Mouse (Mus musculus) intestine, embryonic 16.5 days (tissue): ENCODE results near the gene Depp1. TPM values are rescaled to one million over a fixed set of nuclear protein-coding genes. Genes with fewer than 3 reads are reported as not detected.
"Not testable (repeated sequence)": the region's sequence is repeated elsewhere in the genome, so short reads cannot be mapped to it uniquely, and the experiment has no call there.

Experiments used
- ATAC-seq: fragments of 200-750 bp; cut with Nextera tagmentation; 2 replicates; pipeline ENCODE4 v1.8.0; 2017; ENCODE audit warnings: moderate TSS enrichment, moderate library complexity
- H3K27ac ChIP-seq: fragments of 300-500 bp; sonication (generic); 2 replicates; pipeline ENCODE4 v1.5.1; 2014; ENCODE audit warnings: mild to moderate bottlenecking, low read length
- H3K27me3 ChIP-seq: fragments of 300-500 bp; sonication (generic); replicated peaks from 2 replicates; pipeline ENCODE4 v1.6.1; 2014; ENCODE audit warnings: low read length, control low read depth, mixed read lengths; ENCODE audit not compliant: control insufficient read depth, insufficient read depth
- H3K36me3 ChIP-seq: fragments of 300-500 bp; sonication (generic); 2 replicates; pipeline ENCODE4 v1.6.1; 2014; ENCODE audit warnings: low read length, control low read depth; ENCODE audit not compliant: control insufficient read depth, insufficient read depth
- H3K4me1 ChIP-seq: fragments of 300-500 bp; sonication (generic); 2 replicates; pipeline ENCODE4 v1.6.1; 2014; ENCODE audit warnings: low read length, control low read depth, mixed read lengths; ENCODE audit not compliant: control insufficient read depth, insufficient read depth
- H3K4me2 ChIP-seq: fragments of 300-500 bp; sonication (generic); 2 replicates; pipeline ENCODE4 v1.6.1; 2014; ENCODE audit warnings: low read depth, low read length, control low read depth
- H3K4me3 ChIP-seq: fragments of 300-500 bp; sonication (generic); 2 replicates; pipeline ENCODE4 v1.5.1; 2014; ENCODE audit warnings: mild to moderate bottlenecking, low read length
- H3K9ac ChIP-seq: fragments of 300-500 bp; sonication (generic); 2 replicates; pipeline ENCODE4 v1.6.1; 2014; ENCODE audit warnings: low read depth, low read length
- H3K9me3 ChIP-seq: fragments of 300-500 bp; sonication (generic); 2 replicates; pipeline ENCODE4 v1.6.1; 2016; ENCODE audit warnings: low read length, control low read depth; ENCODE audit not compliant: control insufficient read depth
- WGBS: fragments of 180-500 bp; shearing (Covaris S2); extraction: QIAGEN DNeasy Blood & Tissue Kit; methylation state at CpG from one replicate; pipeline ENCODE4 v1.1.7; 2014; 5-methylcytosine and 5-hydroxymethylcytosine counted together
- polyA plus RNA-seq: library from polyadenylated mRNA; unstranded; fragments of >200 nt; fragmentation: Nextera tagmentation; extraction: Ambion mirVana; gene quantifications from 2 replicates; pipeline ENCODE4 v1.2.1, GENCODE M21; 2015

Gene Depp1
- 26.3 and 27.2 TPM in 2 replicates for polyA plus RNA-seq

- H3K27ac ChIP-seq = peak within 1 kb of the TSS; percentile 47
- peak within 1 kb of the TSS; percentile 19 for H3K4me3 ChIP-seq
- peak within 1 kb of the TSS; percentile 11; the same call in 1 of the 2 replicates for H3K4me2 ChIP-seq
- no peaks in the 10 kb centered on the region for H3K9me3 ChIP-seq
- H3K36me3 ChIP-seq = no peaks in the 10 kb centered on the region
- H3K9ac ChIP-seq = peak within 1 kb of the TSS; percentile 30; the same call in 1 of the 2 replicates
- 5% methylated on average over 6 of the region's 6 CpGs for WGBS
- peaks cover 9% of the 10 kb centered on the region; the same call in 1 of the 2 replicates for H3K4me1 ChIP-seq
- ATAC-seq = peak; percentile 89
- no peaks in the 10 kb centered on the region for H3K27me3 ChIP-seq
These were observed at the start of gene Depp1 for GRCm38 (mm10) chr6:116650406-116650805. Gene Depp1 (plus strand): TSS chr6:116650609.

GRCm38 (mm10) chr6:116600969-116601368 lies 49.4 kb upstream of the Depp1 start:
- H3K4me1 ChIP-seq, H3K4me2 ChIP-seq, H3K9ac ChIP-seq, ATAC-seq, H3K36me3 ChIP-seq, H3K9me3 ChIP-seq, H3K27me3 ChIP-seq, H3K27ac ChIP-seq, H3K4me3 ChIP-seq: not testable (repeated sequence)

GRCm38 (mm10) chr6:116607230-116607629 lies 43.2 kb upstream of the Depp1 start:
- no peaks in the 10 kb centered on the region for H3K4me1 ChIP-seq
- no peak for ATAC-seq
- H3K36me3 ChIP-seq = no peaks in the 10 kb centered on the region
- H3K27ac ChIP-seq = no peak overlapping the region
- WGBS = 42% methylated on average over 4 of the region's 4 CpGs
- H3K9me3 ChIP-seq = no peaks in the 10 kb centered on the region
- no peak overlapping the region for H3K9ac ChIP-seq
- no peak overlapping the region for H3K4me2 ChIP-seq
- H3K4me3 ChIP-seq = no peak overlapping the region
- H3K27me3 ChIP-seq = no peaks in the 10 kb centered on the region

- no peak overlapping the region for H3K27ac ChIP-seq
- no peak overlapping the region for H3K4me3 ChIP-seq
- H3K27me3 ChIP-seq = no peaks in the 10 kb centered on the region
- no peaks in the 10 kb centered on the region for H3K9me3 ChIP-seq
- 78% methylated on average over 2 of the region's 2 CpGs for WGBS
- no peak overlapping the region for H3K4me2 ChIP-seq
- no peak overlapping the region for H3K9ac ChIP-seq
- no peaks in the 10 kb centered on the region for H3K36me3 ChIP-seq
- H3K4me1 ChIP-seq = no peaks in the 10 kb centered on the region
- no peak for ATAC-seq
These were observed 34.7 kb upstream of the Depp1 start for GRCm38 (mm10) chr6:116615719-116616118.

- Histone ChIP-seq H3K36me3 (no peaks in the 10 kb centered on the region), H3K4me3 (no peak overlapping the region), H3K4me2 (no peak overlapping the region), H3K27me3 (no peaks in the 10 kb centered on the region), H3K9ac (no peak overlapping the region), H3K9me3 (no peaks in the 10 kb centered on the region), H3K4me1 (0 out of 2 replicates have a peak, but pooled peaks cover 2% of the 10 kb centered on the region), H3K27ac (no peak overlapping the region)
- ATAC-seq = no peak
These were observed 32.3 kb upstream of the Depp1 start for GRCm38 (mm10) chr6:116618073-116618472.

- H3K9me3 ChIP-seq = no peaks in the 10 kb centered on the region
- H3K4me1 ChIP-seq = 0 out of 2 replicates have a peak, but pooled peaks cover 2% of the 10 kb centered on the region
- no peak overlapping the region for H3K9ac ChIP-seq
- no peak overlapping the region for H3K27ac ChIP-seq
- ATAC-seq = no peak
- 52% methylated on average over 8 of the region's 8 CpGs for WGBS
- peaks cover 5% of the 10 kb centered on the region; the same call in 1 of the 2 replicates for H3K36me3 ChIP-seq
- H3K4me3 ChIP-seq = no peak overlapping the region
- no peak overlapping the region for H3K4me2 ChIP-seq
- no peaks in the 10 kb centered on the region for H3K27me3 ChIP-seq
These were observed 28.9 kb upstream of the Depp1 start for GRCm38 (mm10) chr6:116621318-116622023.

- not testable (repeated sequence) for H3K4me2 ChIP-seq, H3K36me3 ChIP-seq, H3K27me3 ChIP-seq, ATAC-seq, H3K9me3 ChIP-seq, H3K27ac ChIP-seq, H3K4me1 ChIP-seq, H3K4me3 ChIP-seq, H3K9ac ChIP-seq
- WGBS = 95% methylated on average over 9 of the region's 9 CpGs
These were observed 24.0 kb upstream of the Depp1 start for GRCm38 (mm10) chr6:116626417-116626816.

- Histone ChIP-seq H3K27me3 (no peaks in the 10 kb centered on the region), H3K27ac (peak overlapping the region; percentile 83)
These were observed 22.3 kb upstream of the Depp1 start for GRCm38 (mm10) chr6:116628095-116628494.

GRCm38 (mm10) chr6:116628539-116629171 lies 21.8 kb upstream of the Depp1 start, which contains the start of gene Zfp422:
Gene Zfp422 (minus strand): TSS chr6:116628999.
- ATAC-seq = peak; percentile 94
- H3K27me3 ChIP-seq = no peaks in the 10 kb centered on the region
- WGBS = under 1% methylated on average over 53 of the region's 56 CpGs
- no peaks in the 10 kb centered on the region for H3K9me3 ChIP-seq
- H3K36me3 ChIP-seq = peaks cover 5% of the 10 kb centered on the region; the same call in 1 of the 2 replicates
- no peaks in the 10 kb centered on the region for H3K4me1 ChIP-seq
- peak within 1 kb of the TSS; percentile 90 for H3K4me3 ChIP-seq
- peak within 1 kb of the TSS; percentile 65 for H3K4me2 ChIP-seq
- H3K9ac ChIP-seq = peak within 1 kb of the TSS; percentile 99
- H3K27ac ChIP-seq = peak within 1 kb of the TSS; percentile 83

More at GRCm38 (mm10) chr6:116628095-116628494, 22.3 kb upstream of the Depp1 start:
- 0 out of 2 replicates have a peak, but pooled peaks have one; percentile 12 for ATAC-seq
- Histone ChIP-seq H3K36me3 (peaks cover 5% of the 10 kb centered on the region; the same call in 1 of the 2 replicates), H3K4me2 (peak overlapping the region; percentile 65), H3K9ac (peak overlapping the region; percentile 99), H3K4me1 (no peaks in the 10 kb centered on the region), H3K4me3 (peak overlapping the region; percentile 90), H3K9me3 (no peaks in the 10 kb centered on the region)
- WGBS = 9% methylated on average over 9 of the region's 9 CpGs
